Mouse (Mus musculus) bone marrow macrophage, adult 2 months (primary cell): Measurements from ENCODE around the gene Acot4.

Experiments
- CTCF ChIP-seq: IDR thresholded peaks from 2 replicates; pipeline ENCODE4 v1.5.1; 2012; ENCODE audit warnings: low read depth, mild to moderate bottlenecking, low read length, moderate library complexity
- POLR2A ChIP-seq: IDR thresholded peaks from 2 replicates; pipeline ENCODE4 v1.6.1; 2012; ENCODE audit warnings: mild to moderate bottlenecking, low read depth, low read length, borderline replicate concordance

DNA sequence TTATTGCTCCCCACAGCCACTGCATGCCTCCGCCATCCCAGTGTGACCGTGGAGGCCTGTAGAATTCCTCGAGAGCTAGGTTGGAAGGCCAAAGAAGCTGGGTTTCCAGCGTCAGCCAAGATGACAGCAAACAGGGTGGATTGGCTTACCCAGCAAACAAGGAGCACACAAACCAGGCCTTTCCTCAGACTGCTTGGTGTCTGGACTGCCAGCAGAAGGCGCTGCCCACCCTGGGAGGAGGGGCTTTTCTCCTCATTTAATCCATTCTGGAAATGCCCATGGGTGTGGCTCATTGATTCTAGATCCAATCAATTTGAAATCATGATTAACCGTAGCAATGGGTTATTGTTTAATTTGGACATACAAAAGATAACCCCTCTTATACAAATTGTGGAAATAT lies 25.0 kb upstream of the Acot4 start:
- TF ChIP-seq POLR2A (no peak), CTCF (no peak)
